Mouse (Mus musculus): ENCODE results near the gene Npr2.
A peak's percentile ranks its signal among the peaks of the same experiment; 100 is the strongest.

DNA sequence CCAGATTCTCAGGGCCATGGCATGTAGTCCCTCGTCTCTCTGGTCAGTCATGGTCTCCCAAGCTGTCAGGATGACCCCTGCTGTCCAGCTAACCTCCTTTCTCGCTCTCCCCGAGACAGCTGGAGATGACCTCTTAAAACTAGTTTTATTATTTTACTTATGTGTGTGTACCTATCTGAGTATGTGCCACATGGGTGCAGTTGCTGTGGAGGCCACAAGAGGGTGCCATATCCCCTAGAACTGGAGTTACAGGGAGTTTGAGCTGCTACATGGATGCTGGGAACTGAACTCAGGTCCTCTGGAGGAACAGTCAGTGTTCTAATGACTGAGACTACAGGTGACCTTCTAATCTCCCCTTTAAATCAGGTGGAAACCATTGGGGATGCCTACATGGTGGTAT, 18.0 kb downstream of the Npr2 start:
- TF ChIP-seq RAD21 (IDR thresholded peaks at IDR 0.05; ENCODE audit: low read depth, low read length), result no peak
- TF ChIP-seq CHD2 (IDR thresholded peaks at IDR 0.05; ENCODE audit: low read length), result no peak
- TF ChIP-seq TCF12 (IDR thresholded peaks at IDR 0.05; ENCODE audit: low read depth, low read length), result no peak
- peak in 1 of 2 experiments; percentile 37; a peak in 3 of 4 replicates for TF ChIP-seq CTCF (conservative IDR thresholded peaks at IDR 0.05 in 1 of 2, IDR thresholded peaks at IDR 0.05 in 1 of 2; ENCODE audit: low read depth in 2 of 2, low read length in 2 of 2)
- no peak for TF ChIP-seq POLR2A (IDR thresholded peaks at IDR 0.05; ENCODE audit: low read depth, low read length)
- TF ChIP-seq CHD1 (IDR thresholded peaks at IDR 0.05; ENCODE audit: low read depth, low read length), result no peak
- no peak for TF ChIP-seq EP300 (IDR thresholded peaks at IDR 0.05; ENCODE audit: low read length)
- no peak for TF ChIP-seq GABPA (IDR thresholded peaks at IDR 0.05; ENCODE audit: insufficient replicate concordance, low read depth, low read length)
- no peak for TF ChIP-seq ZKSCAN1 (IDR thresholded peaks at IDR 0.05; ENCODE audit: borderline replicate concordance, low read depth, low read length)
- TF ChIP-seq NRF1 (IDR thresholded peaks at IDR 0.05; ENCODE audit: low read depth, low read length), result no peak
- TF ChIP-seq KAT2A (IDR thresholded peaks at IDR 0.05; ENCODE audit: insufficient replicate concordance, low read length), result no peak
- TF ChIP-seq TBP (conservative IDR thresholded peaks at IDR 0.05; ENCODE audit: low read depth, low read length), result no peak
- no peak for TF ChIP-seq MAZ (IDR thresholded peaks at IDR 0.05; ENCODE audit: low read depth, low read length)

Data from CH12.LX (cell line).